Comparison of ENCODE assay signal across 9 mouse cellular contexts in genomic region chr6:50382196-50382595, GRCm38 (mm10).
DNase-seq lines count a peak whose midpoint lies in the region; ATAC-seq and TF ChIP-seq lines count a peak whose summit lies in the region.
"Had no signal": no experiment of that assay in that cellular context is flagged by ENCODE, and none has a peak within 500 bp of the region (broad histone marks: within the 10 kb centered on the region; RNA-seq: fewer than 3 reads in every experiment).

No protein-coding gene starts in this region.

- no peaks in the 10 kb centered on the region for H3K36me3 ChIP-seq in hindbrain, postnatal 0 days (ENCODE audit: insufficient read depth, low read length)
- no peaks in the 10 kb centered on the region for H3K36me3 ChIP-seq in hindbrain, embryonic 11.5 days (ENCODE audit: control insufficient read depth, insufficient read depth, low read length)
- no peaks in the 10 kb centered on the region for H3K36me3 ChIP-seq in embryonic facial prominence, embryonic 13.5 days
- H3K36me3 ChIP-seq in liver, embryonic 14.5 days (replicated peaks; ENCODE audit: control insufficient read depth, insufficient read depth, low read depth), result no peaks in the 10 kb centered on the region

- peak overlapping the region; percentile 26; the same call in 1 of the 2 replicates for H3K4me2 ChIP-seq in hindbrain, postnatal 0 days (ENCODE audit: low read depth, low read length)
- no peak overlapping the region for H3K4me2 ChIP-seq in hindbrain, embryonic 11.5 days (replicated peaks; ENCODE audit: low read depth, low read length)
- peak overlapping the region; percentile 50 for H3K4me2 ChIP-seq in embryonic facial prominence, embryonic 13.5 days
- H3K4me2 ChIP-seq in liver, embryonic 14.5 days (ENCODE audit: low read depth), result peak overlapping the region; percentile 30

- no peak for TF ChIP-seq EP300 in liver, embryonic 14.5 days (IDR thresholded peaks at IDR 0.05; ENCODE audit: low read depth)

- TF ChIP-seq CTCF in hindbrain, postnatal 0 days (IDR thresholded peaks at IDR 0.05; ENCODE audit: low read depth), result no peak
- no peak for TF ChIP-seq CTCF in liver, embryonic 14.5 days (IDR thresholded peaks at IDR 0.05; ENCODE audit: low read depth)

- H3K27me3 ChIP-seq in hindbrain, postnatal 0 days (ENCODE audit: insufficient read depth, low read length), result no peaks in the 10 kb centered on the region
- no peaks in the 10 kb centered on the region for H3K27me3 ChIP-seq in hindbrain, embryonic 11.5 days (ENCODE audit: control insufficient read depth, insufficient read depth, low read length)
- H3K27me3 ChIP-seq in embryonic facial prominence, embryonic 13.5 days, result no peaks in the 10 kb centered on the region
- H3K27me3 ChIP-seq in liver, embryonic 14.5 days (ENCODE audit: control insufficient read depth, insufficient read depth, low read length), result no peaks in the 10 kb centered on the region

- no peak for ATAC-seq in hindbrain, postnatal 0 days
- ATAC-seq in hindbrain, embryonic 11.5 days (ENCODE audit: low FRiP score), result no peak
- no peak for ATAC-seq in embryonic facial prominence, embryonic 13.5 days (ENCODE audit: insufficient number of reproducible peaks, insufficient read depth, low FRiP score, low TSS enrichment, low read depth)
- no peak for ATAC-seq in liver, embryonic 14.5 days (ENCODE audit: insufficient read depth)
- ATAC-seq: forebrain, embryonic 16.5 days had no signal

- intact Hi-C loops in gastrocnemius, postnatal 36 days (cut with DNase I), result no loop called here

- H3K27ac ChIP-seq in hindbrain, postnatal 0 days, result no peak overlapping the region
- H3K27ac ChIP-seq in hindbrain, embryonic 11.5 days (ENCODE audit: low read depth, low read length), result no peak overlapping the region
- peak overlapping the region; percentile 23; the same call in 1 of the 2 replicates for H3K27ac ChIP-seq in embryonic facial prominence, embryonic 13.5 days
- H3K27ac ChIP-seq in liver, embryonic 14.5 days, result no peak overlapping the region

- H3K4me3 ChIP-seq in hindbrain, postnatal 0 days (ENCODE audit: low read length), result no peak overlapping the region
- no peak overlapping the region for H3K4me3 ChIP-seq in hindbrain, embryonic 11.5 days (ENCODE audit: low read depth, low read length)
- no peak overlapping the region for H3K4me3 ChIP-seq in embryonic facial prominence, embryonic 13.5 days
- no peak overlapping the region for H3K4me3 ChIP-seq in liver, embryonic 14.5 days (ENCODE audit: insufficient read depth in 1 of 2, low read depth in 2 of 2, low read length in 2 of 2)

- no peaks in the 10 kb centered on the region for H3K4me1 ChIP-seq in hindbrain, postnatal 0 days (ENCODE audit: insufficient read depth, low read length)
- no peaks in the 10 kb centered on the region for H3K4me1 ChIP-seq in hindbrain, embryonic 11.5 days (replicated peaks; ENCODE audit: control insufficient read depth, insufficient read depth, low read length)
- peaks cover 50% of the 10 kb centered on the region for H3K4me1 ChIP-seq in embryonic facial prominence, embryonic 13.5 days
- H3K4me1 ChIP-seq in liver, embryonic 14.5 days (replicated peaks; ENCODE audit: control insufficient read depth in 2 of 2, insufficient read depth in 2 of 2, low read length in 1 of 2), result peaks cover 3 to 21% of the 10 kb centered on the region in 2 experiments; a peak in 2 of 4 replicates

- H3K9me3 ChIP-seq in hindbrain, postnatal 0 days (ENCODE audit: low read length), result no peaks in the 10 kb centered on the region
- H3K9me3 ChIP-seq in hindbrain, embryonic 11.5 days (ENCODE audit: control insufficient read depth, low read length), result no peaks in the 10 kb centered on the region
- no peaks in the 10 kb centered on the region for H3K9me3 ChIP-seq in embryonic facial prominence, embryonic 13.5 days
- H3K9me3 ChIP-seq in liver, embryonic 14.5 days (ENCODE audit: control insufficient read depth, low read length), result no peaks in the 10 kb centered on the region

- no peak for DNase-seq in hindbrain, postnatal 0 days (ENCODE audit: low spot score)
- DNase-seq in hindbrain, embryonic 11.5 days (ENCODE audit: low spot score), result no peak
- peak; percentile 55 for DNase-seq in 3T3-L1 (ENCODE audit: low read depth, low spot score)
- no peak for DNase-seq in liver, embryonic 14.5 days (ENCODE audit: low read depth in 3 of 3, low spot score in 3 of 3)
- DNase-seq in gastrocnemius, postnatal 36 days, result no peak
- no peak for DNase-seq in thymus, postnatal 4 days
- DNase-seq in layer of hippocampus, adult 9-10 months (ENCODE audit: low spot score), result no peak

- 60% methylated on average over 8 of the region's 8 CpGs for WGBS in hindbrain, postnatal 0 days
- WGBS in hindbrain, embryonic 11.5 days, result 71% methylated on average over 8 of the region's 8 CpGs
- WGBS in embryonic facial prominence, embryonic 13.5 days, result 36% methylated on average over 8 of the region's 8 CpGs
- WGBS in liver, embryonic 14.5 days (ENCODE audit: insufficient replicate concordance), result 42% methylated on average over 8 of the region's 8 CpGs

- no peak overlapping the region for H3K9ac ChIP-seq in hindbrain, postnatal 0 days (replicated peaks; ENCODE audit: low read length)
- H3K9ac ChIP-seq in hindbrain, embryonic 11.5 days (ENCODE audit: low read depth, low read length), result no peak overlapping the region
- no peak overlapping the region for H3K9ac ChIP-seq in embryonic facial prominence, embryonic 13.5 days
- no peak overlapping the region for H3K9ac ChIP-seq in liver, embryonic 14.5 days (replicated peaks)
